Mouse (Mus musculus) embryonic facial prominence, embryonic 14.5 days (tissue): ENCODE measurements around the gene Per1. TPM values are rescaled to one million over a fixed set of nuclear protein-coding genes. Genes with fewer than 3 reads are reported as not detected.
A peak's percentile ranks its signal among the peaks of the same experiment; 100 is the strongest.

ENCODE experiments used
- ATAC-seq: fragments of 200-750 bp; cut with Nextera tagmentation; 2 replicates; pipeline ENCODE4 v1.8.0; 2017; ENCODE audit warnings: low read depth, moderate number of reproducible peaks, moderate TSS enrichment
- DNase-seq: peaks from one replicate; pipeline ENCODE4 v3.0.0-alpha.2; 2015; ENCODE audit warnings: low spot score
- H3K27ac ChIP-seq: fragments of 300-500 bp; sonication (generic); replicated peaks from 2 replicates; pipeline ENCODE4 v1.5.1; 2014; ENCODE audit warnings: low read depth, mild to moderate bottlenecking, low read length, moderate library complexity
- H3K27me3 ChIP-seq: fragments of 300-500 bp; sonication (generic); replicated peaks from 2 replicates; pipeline ENCODE4 v1.6.1; 2014; ENCODE audit warnings: low read length; ENCODE audit not compliant: control insufficient read depth, insufficient read depth
- H3K36me3 ChIP-seq: fragments of 300-500 bp; sonication (generic); 2 replicates; pipeline ENCODE4 v1.6.1; 2014; ENCODE audit warnings: low read length, mixed read lengths; ENCODE audit not compliant: control insufficient read depth, insufficient read depth
- H3K4me1 ChIP-seq: fragments of 300-500 bp; sonication (generic); 2 replicates; pipeline ENCODE4 v1.6.1; 2014; ENCODE audit warnings: antibody characterized with exemption, low read length; ENCODE audit not compliant: control insufficient read depth, insufficient read depth
- H3K4me2 ChIP-seq: fragments of 300-500 bp; sonication (generic); 2 replicates; pipeline ENCODE4 v1.6.1; 2014; ENCODE audit warnings: low read depth, mild to moderate bottlenecking, low read length, moderate library complexity, mixed read lengths
- H3K4me3 ChIP-seq: fragments of 300-500 bp; sonication (generic); 2 replicates; pipeline ENCODE4 v1.5.1; 2014; ENCODE audit warnings: low read depth, mild to moderate bottlenecking, low read length
- H3K9ac ChIP-seq: fragments of 300-500 bp; sonication (generic); 2 replicates; pipeline ENCODE4 v1.6.1; 2014; ENCODE audit warnings: low read depth, mild to moderate bottlenecking, low read length, moderate library complexity, mixed read lengths
- H3K9me3 ChIP-seq: fragments of 300-500 bp; sonication (generic); 2 replicates; pipeline ENCODE4 v1.6.1; 2016; ENCODE audit warnings: low read length; ENCODE audit not compliant: control insufficient read depth
- WGBS: fragments of 180-500 bp; shearing (Covaris S2); extraction: QIAGEN DNeasy Blood & Tissue Kit; methylation state at CpG from one replicate; pipeline ENCODE4 v1.1.7; 2014; 5-methylcytosine and 5-hydroxymethylcytosine counted together
- polyA plus RNA-seq: library from polyadenylated mRNA; unstranded; fragments of >200 nt; fragmentation: Nextera tagmentation; extraction: Ambion mirVana; gene quantifications from 2 replicates; pipeline ENCODE4 v1.2.1, GENCODE M21; 2014

Per1 gene
- 21.5 and 28.2 TPM in 2 replicates for polyA plus RNA-seq

DNA sequence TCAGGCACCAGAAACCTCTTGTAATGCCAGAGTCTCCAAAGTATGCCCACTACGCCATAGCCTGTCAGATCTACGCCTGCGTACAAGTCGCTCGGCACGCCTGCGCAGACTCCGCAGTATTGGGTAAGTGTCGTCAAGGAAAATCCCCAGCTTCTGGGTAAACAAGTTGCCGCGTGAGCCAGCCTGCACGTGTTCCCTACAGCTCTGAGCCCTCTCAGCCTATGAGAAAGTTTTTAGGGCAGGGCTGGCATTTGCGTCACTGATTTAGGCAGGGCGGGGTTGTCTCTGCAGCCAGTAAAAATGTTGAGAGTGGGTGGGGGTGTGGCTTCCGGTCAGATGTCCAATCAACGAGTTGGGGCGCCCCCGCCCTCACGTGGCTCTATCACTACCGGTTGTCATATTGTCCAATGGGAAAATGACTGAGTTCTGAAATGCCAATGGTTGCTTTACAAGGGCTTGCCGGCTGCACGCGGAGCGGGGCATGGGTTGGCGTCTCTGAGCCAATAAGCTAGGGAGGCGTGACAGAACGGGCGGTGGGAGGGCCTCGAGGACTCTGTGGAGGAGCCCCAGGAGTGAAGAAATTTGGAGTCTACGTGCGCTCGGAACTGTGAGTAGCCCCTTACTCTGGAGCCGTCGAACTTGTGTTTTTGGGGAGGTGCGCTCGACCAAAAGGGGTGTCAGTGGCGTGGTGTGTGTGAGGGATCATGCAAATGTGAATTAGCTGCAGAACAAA lies at the start of gene Per1:
Per1 (plus strand) TSS at position 521 of the 733 bp plus-strand sequence.
- peaks cover 28% of the 10 kb centered on the region for H3K36me3 ChIP-seq
- peak within 1 kb of the TSS; percentile 70 for H3K9ac ChIP-seq
- peak within 1 kb of the TSS; percentile 56 for H3K4me3 ChIP-seq
- no peaks in the 10 kb centered on the region for H3K27me3 ChIP-seq
- peak within 1 kb of the TSS; percentile 98 for H3K27ac ChIP-seq
- peaks cover 34% of the 10 kb centered on the region for H3K4me1 ChIP-seq
- WGBS: under 1% methylated on average over 37 of the region's 37 CpGs
- H3K9me3 ChIP-seq: no peaks in the 10 kb centered on the region
- peak; percentile 93 for ATAC-seq
- DNase-seq: peak; percentile 100
- peak within 1 kb of the TSS; percentile 93 for H3K4me2 ChIP-seq

DNA sequence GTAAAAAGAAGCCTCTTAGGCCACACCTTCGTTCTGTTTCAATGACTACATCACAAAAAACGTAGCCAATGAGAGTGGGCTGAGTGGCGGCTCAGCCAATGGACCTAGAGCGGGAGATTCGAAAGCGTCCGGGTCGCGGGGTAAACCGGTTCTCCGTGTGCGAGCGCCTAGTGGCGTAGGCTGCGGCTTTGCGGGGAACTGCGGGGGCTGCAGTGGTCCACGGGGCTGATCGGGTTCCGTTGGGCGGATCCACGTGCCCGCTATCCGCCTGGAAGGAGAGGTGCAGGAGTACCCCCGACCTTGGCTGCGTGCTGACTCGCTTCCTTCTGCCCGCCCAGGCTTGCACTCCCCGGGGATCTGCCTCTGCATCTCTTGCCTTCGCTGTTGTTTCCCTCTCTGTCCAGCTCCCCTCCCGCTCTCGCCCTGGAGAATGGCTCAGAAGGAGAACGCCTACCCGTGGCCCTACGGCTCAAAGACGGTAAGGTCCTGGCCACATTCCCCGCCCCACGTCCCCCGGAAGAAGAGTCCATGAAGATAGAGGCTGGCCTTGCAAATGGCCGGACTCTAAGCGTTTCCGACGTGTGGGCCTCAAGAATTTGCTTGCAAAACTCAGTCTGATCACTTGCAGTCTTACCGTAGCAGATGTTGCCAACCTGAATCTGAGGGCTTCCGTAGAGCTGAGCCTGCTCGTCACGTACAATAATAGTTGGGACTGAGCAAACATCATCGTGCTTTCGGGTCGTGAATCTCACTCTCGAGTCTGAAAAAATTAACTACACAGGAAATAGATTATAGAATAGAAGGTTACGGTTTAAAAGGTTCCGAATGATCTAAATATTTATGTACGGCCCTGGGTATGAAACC lies 49.3 kb upstream of the Per1 start, which contains the start of gene Aurkb:
Aurkb (plus strand) TSS at position 117 of the 864 bp plus-strand sequence.
- Histone ChIP-seq H3K27me3 (no peaks in the 10 kb centered on the region), H3K27ac (peak within 1 kb of the TSS; percentile 85), H3K4me1 (no peaks in the 10 kb centered on the region), H3K4me2 (peak within 1 kb of the TSS; percentile 80), H3K9me3 (no peaks in the 10 kb centered on the region), H3K4me3 (peak within 1 kb of the TSS; percentile 76), H3K36me3 (peaks cover 26% of the 10 kb centered on the region), H3K9ac (peak within 1 kb of the TSS; percentile 81)
- ATAC-seq (peak; percentile 84), DNase-seq (peak; percentile 97)
- WGBS: under 1% methylated on average over 41 of the region's 54 CpGs

DNA sequence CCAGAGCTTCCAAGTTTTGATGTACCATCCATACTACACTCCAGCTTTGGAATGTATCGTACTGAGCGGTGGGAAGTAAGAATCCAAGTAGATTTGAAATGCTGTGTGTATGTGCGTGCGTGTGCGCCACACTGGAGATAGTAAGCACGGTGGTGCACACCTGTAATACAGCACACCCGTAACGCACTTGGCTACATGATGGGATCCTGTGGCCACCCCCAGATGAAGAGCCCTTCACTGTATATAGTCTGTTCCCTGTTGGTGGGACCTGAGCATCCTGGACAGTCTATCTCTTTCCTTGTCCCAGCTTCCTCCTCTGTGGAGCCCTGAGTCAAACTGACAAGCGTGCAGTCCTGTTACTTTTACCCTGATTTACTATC lies 48.6 kb upstream of the Per1 start:
- 10% methylated on average over 9 of the region's 9 CpGs for WGBS
- H3K4me3 ChIP-seq: peak overlapping the region; percentile 76
- ATAC-seq: no peak
- no peaks in the 10 kb centered on the region for H3K27me3 ChIP-seq
- H3K4me1 ChIP-seq: no peaks in the 10 kb centered on the region
- no peaks in the 10 kb centered on the region for H3K9me3 ChIP-seq
- DNase-seq: no peak
- peak overlapping the region; percentile 85; the same call in 1 of the 2 replicates for H3K27ac ChIP-seq
- H3K9ac ChIP-seq: peak overlapping the region; percentile 81
- peak overlapping the region; percentile 80 for H3K4me2 ChIP-seq
- H3K36me3 ChIP-seq: peaks cover 32% of the 10 kb centered on the region

DNA sequence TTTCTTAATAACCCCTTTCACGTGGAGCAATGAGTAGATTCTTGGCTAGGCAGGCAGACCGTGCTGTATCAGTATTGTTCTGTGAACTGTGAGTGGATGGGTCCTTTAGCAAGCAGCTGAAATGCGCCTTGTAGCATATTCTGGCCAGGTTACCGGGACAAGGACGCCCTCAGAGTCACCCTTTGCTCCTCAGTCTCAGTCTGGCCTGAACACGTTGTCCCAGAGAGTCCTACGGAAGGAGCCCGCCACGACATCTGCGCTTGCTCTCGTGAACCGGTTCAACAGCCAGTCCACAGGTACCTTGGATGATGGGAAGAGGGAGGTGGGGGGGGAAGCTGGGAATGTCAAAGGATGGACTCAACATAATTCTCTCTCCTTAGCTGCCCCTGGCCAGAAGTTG lies 47.4 kb upstream of the Per1 start:
- ATAC-seq (no peak), DNase-seq (no peak)
- H3K9me3 ChIP-seq: no peaks in the 10 kb centered on the region
- WGBS: 92% methylated on average over 12 of the region's 12 CpGs
- no peaks in the 10 kb centered on the region for H3K4me1 ChIP-seq
- no peak overlapping the region for H3K9ac ChIP-seq
- no peak overlapping the region for H3K27ac ChIP-seq
- no peak overlapping the region for H3K4me3 ChIP-seq
- no peaks in the 10 kb centered on the region for H3K27me3 ChIP-seq
- peak overlapping the region; percentile 80; the same call in 1 of the 2 replicates for H3K4me2 ChIP-seq
- H3K36me3 ChIP-seq: peaks cover 39% of the 10 kb centered on the region

DNA sequence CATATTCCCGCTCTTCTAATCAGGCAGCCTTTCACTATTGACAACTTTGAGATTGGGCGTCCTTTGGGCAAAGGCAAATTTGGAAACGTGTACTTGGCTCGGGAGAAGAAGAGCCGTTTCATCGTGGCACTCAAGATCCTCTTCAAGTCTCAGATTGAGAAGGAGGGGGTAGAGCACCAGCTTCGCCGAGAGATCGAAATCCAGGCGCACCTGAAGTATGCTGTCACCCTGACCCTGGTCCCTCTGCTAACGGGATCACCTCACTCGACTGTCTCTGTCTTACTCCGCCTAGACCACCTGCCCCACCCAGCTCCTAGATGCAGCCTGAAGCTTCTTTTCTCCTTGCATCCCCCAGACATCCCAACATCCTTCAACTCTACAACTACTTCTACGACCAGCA lies 46.9 kb upstream of the Per1 start:
- DNase-seq (no peak), ATAC-seq (no peak)
- Histone ChIP-seq H3K9me3 (no peaks in the 10 kb centered on the region), H3K27ac (no peak overlapping the region), H3K27me3 (no peaks in the 10 kb centered on the region), H3K4me2 (no peak overlapping the region), H3K4me3 (no peak overlapping the region), H3K4me1 (no peaks in the 10 kb centered on the region), H3K36me3 (peaks cover 40% of the 10 kb centered on the region), H3K9ac (no peak overlapping the region)
- WGBS: 92% methylated on average over 14 of the region's 14 CpGs

DNA sequence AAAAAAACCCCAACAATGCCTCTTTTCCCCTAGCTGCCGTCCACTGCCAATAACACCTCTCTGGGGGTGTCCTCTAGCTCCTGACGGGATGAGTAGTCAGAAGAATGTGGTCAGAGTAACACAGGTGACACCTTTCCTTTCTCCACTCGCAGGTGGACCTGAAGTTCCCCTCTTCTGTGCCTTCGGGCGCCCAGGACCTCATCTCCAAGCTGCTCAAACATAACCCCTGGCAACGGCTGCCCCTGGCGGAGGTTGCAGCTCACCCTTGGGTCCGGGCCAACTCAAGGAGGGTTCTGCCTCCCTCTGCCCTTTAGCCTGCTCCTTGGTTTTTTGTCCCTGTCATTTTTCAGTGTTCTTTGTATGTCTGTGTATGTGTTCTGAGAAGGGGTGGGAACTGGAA lies 44.3 kb upstream of the Per1 start:
- no peaks in the 10 kb centered on the region for H3K27me3 ChIP-seq
- H3K27ac ChIP-seq: no peak overlapping the region
- no peak for ATAC-seq
- H3K9me3 ChIP-seq: no peaks in the 10 kb centered on the region
- no peak for DNase-seq
- H3K9ac ChIP-seq: no peak overlapping the region
- no peaks in the 10 kb centered on the region for H3K4me1 ChIP-seq
- H3K4me3 ChIP-seq: no peak overlapping the region
- WGBS: 89% methylated on average over 8 of the region's 8 CpGs
- peaks cover 46% of the 10 kb centered on the region for H3K36me3 ChIP-seq
- no peak overlapping the region for H3K4me2 ChIP-seq

DNA sequence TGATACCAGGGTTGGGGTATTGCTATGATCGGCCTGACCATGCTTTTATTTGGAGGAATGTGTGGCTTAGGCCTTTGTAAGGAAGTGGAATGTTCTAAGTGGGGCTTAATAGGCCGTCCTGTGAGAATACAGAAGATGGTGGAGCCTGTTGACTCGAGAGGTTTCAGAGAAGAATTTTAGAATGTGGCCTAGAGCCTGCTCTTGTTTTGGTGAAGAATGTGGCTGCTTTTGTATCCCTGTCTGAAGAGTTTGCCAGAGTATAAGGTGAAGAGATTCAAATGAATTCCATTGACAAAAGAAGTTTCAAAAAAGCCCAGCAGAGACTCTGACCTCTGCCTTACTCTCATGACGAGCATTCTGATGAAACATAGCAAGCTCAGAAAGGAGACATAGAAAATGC lies 43.2 kb upstream of the Per1 start:
- H3K27me3 ChIP-seq: no peaks in the 10 kb centered on the region
- no peak overlapping the region for H3K27ac ChIP-seq
- DNase-seq: no peak
- ATAC-seq: no peak
- 83% methylated on average over 4 of the region's 4 CpGs for WGBS
- H3K36me3 ChIP-seq: peaks cover 46% of the 10 kb centered on the region
- H3K4me3 ChIP-seq: no peak overlapping the region
- no peaks in the 10 kb centered on the region for H3K4me1 ChIP-seq
- no peak overlapping the region for H3K9ac ChIP-seq
- no peak overlapping the region for H3K4me2 ChIP-seq
- no peaks in the 10 kb centered on the region for H3K9me3 ChIP-seq

DNA sequence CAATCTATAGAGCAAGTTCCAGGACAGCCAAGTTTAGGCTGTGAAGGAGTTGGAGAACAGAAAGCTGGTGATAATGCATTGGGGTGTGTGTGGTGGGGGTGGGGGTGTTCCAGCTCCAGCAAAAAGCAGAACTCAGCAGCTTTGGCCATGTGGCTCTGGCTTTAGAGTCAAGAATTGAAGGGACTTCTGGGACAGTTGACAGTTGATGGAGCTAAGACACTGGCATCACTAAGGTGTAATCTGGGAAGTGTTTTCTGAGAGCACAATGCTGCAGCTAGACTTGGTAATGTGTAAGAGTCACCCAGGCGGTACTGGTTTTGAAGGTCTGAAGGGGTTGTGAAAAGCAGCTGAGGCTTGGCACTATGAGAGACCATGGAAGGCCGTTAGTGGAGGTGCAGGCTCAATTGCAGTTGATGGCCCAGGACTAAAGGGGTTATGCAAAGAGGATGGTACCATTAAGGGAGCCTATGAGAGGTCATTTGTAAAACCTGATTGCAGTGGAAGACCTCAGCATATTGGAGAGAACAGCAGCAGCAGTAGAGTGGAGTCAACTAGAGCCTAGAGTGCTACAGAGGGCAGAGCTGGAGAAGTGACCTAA lies 42.1 kb upstream of the Per1 start:
- no peak for DNase-seq
- Histone ChIP-seq H3K27me3 (no peaks in the 10 kb centered on the region), H3K4me1 (no peaks in the 10 kb centered on the region), H3K4me3 (no peak overlapping the region), H3K9ac (no peak overlapping the region), H3K4me2 (no peak overlapping the region), H3K9me3 (no peaks in the 10 kb centered on the region), H3K36me3 (peaks cover 46% of the 10 kb centered on the region), H3K27ac (no peak overlapping the region)
- 80% methylated on average over 2 of the region's 2 CpGs for WGBS
- no peak for ATAC-seq
